Mouse (Mus musculus) midbrain, embryonic 14.5 days (tissue): ENCODE results near the gene Nlrp6. TPM values are rescaled to one million over a fixed set of nuclear protein-coding genes. Genes with fewer than 3 reads are reported as not detected.
"Not testable (repeated sequence)": the region's sequence is repeated elsewhere in the genome, so short reads cannot be mapped to it uniquely, and the experiment has no call there.

Experiments
- ATAC-seq: fragments of 200-750 bp; cut with Nextera tagmentation; 2 replicates; pipeline ENCODE4 v1.8.0; 2017; ENCODE audit warnings: moderate number of reproducible peaks, moderate library complexity; ENCODE audit not compliant: low FRiP score, low TSS enrichment
- DNase-seq: peaks from one replicate; pipeline ENCODE4 v3.0.0-alpha.2; 2015
- H3K27ac ChIP-seq: fragments of 300-500 bp; sonication (generic); replicated peaks from 2 replicates; pipeline ENCODE4 v1.5.1; 2014; ENCODE audit warnings: mild to moderate bottlenecking, low read depth, low read length, moderate library complexity
- H3K27me3 ChIP-seq: fragments of 300-500 bp; sonication (generic); 2 replicates; pipeline ENCODE4 v1.6.1; 2014; ENCODE audit warnings: low read length, control low read depth, mixed read lengths; ENCODE audit not compliant: control insufficient read depth, insufficient read depth
- H3K36me3 ChIP-seq: fragments of 300-500 bp; sonication (generic); 2 replicates; pipeline ENCODE4 v1.6.1; 2014; ENCODE audit warnings: low read length, control low read depth; ENCODE audit not compliant: control insufficient read depth, insufficient read depth
- H3K4me1 ChIP-seq: fragments of 300-500 bp; sonication (generic); 2 replicates; pipeline ENCODE4 v1.6.1; 2014; ENCODE audit warnings: mild to moderate bottlenecking, antibody characterized with exemption, low read length, control low read depth; ENCODE audit not compliant: control insufficient read depth, insufficient read depth
- H3K4me2 ChIP-seq: fragments of 300-500 bp; sonication (generic); 2 replicates; pipeline ENCODE4 v1.6.1; 2014; ENCODE audit warnings: mild to moderate bottlenecking, low read length, moderate library complexity
- H3K4me3 ChIP-seq: fragments of 300-500 bp; sonication (generic); replicated peaks from 2 replicates; pipeline ENCODE4 v1.5.1; 2014; ENCODE audit warnings: low read depth, low read length
- H3K9ac ChIP-seq: fragments of 300-500 bp; sonication (generic); replicated peaks from 2 replicates; pipeline ENCODE4 v1.6.1; 2014; ENCODE audit warnings: mild to moderate bottlenecking, low read length, moderate library complexity
- H3K9me3 ChIP-seq: fragments of 300-500 bp; sonication (generic); 2 replicates; pipeline ENCODE4 v1.6.1; 2016; ENCODE audit warnings: low read length, control low read depth, mixed read lengths; ENCODE audit not compliant: control insufficient read depth
- WGBS: fragments of 180-500 bp; shearing (Covaris S2); extraction: QIAGEN DNeasy Blood & Tissue Kit; methylation state at CpG from one replicate; pipeline ENCODE4 v1.1.7; 2014; 5-methylcytosine and 5-hydroxymethylcytosine counted together
- polyA plus RNA-seq: library from polyadenylated mRNA; unstranded; fragments of >200 nt; fragmentation: Nextera tagmentation; extraction: Ambion mirVana; gene quantifications from 2 replicates; pipeline ENCODE4 v1.2.1, GENCODE M21; 2014

Gene Nlrp6
- polyA plus RNA-seq, 1 experiment from 2014 or later: 0.32 TPM

DNA sequence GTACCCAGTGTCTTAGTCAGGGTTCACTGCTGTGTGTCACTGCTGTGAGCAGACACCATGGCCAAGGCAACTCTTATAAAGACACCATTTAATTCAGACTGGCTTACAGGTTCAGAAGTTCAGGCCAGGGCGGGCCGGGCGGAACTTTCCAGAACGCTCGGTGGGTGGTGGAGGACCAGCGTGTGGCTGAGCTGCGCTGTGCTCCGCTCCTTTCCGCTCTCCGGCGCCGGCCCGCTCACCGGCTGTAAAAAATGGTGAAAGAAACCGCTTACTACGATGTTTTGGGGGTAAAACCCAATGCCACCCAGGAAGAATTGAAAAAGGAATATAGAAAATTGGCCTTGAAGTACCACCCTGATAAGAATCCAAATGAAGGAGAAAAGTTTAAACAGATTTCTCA, 30.1 kb upstream of the Nlrp6 start:
- ATAC-seq: not testable (repeated sequence)

DNA sequence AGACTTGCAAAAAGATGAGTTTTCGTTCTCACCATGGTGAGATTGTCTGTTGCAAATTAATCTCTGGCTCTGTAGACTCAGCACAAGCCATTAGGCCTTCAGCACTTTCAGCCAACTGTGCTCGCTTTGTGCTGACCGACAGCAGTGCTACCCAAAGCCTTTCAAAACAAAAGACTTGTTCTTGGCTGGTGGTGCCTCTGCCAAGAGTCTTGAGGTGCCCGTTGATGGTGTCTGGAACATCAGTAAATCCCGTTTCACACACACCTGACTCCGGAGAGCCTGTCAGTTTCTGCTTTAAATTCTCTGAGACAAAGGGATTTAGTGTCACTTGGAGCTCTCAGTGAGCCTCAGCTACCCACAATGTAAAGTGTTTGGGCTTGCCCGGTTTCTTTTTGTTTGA, 26.7 kb upstream of the Nlrp6 start:
- H3K27ac ChIP-seq: no peak overlapping the region
- no peak for ATAC-seq
- WGBS: 88% methylated on average over 7 of the region's 7 CpGs

More for the DNA sequence above, 30.1 kb upstream of the Nlrp6 start:
- WGBS: 98% methylated on average over 16 of the region's 16 CpGs
- H3K27ac ChIP-seq, H3K9ac ChIP-seq, H3K4me2 ChIP-seq, H3K27me3 ChIP-seq, H3K4me1 ChIP-seq, H3K4me3 ChIP-seq, H3K9me3 ChIP-seq, DNase-seq: not testable (repeated sequence)
- peaks cover 80% of the 10 kb centered on the region for H3K36me3 ChIP-seq

DNA sequence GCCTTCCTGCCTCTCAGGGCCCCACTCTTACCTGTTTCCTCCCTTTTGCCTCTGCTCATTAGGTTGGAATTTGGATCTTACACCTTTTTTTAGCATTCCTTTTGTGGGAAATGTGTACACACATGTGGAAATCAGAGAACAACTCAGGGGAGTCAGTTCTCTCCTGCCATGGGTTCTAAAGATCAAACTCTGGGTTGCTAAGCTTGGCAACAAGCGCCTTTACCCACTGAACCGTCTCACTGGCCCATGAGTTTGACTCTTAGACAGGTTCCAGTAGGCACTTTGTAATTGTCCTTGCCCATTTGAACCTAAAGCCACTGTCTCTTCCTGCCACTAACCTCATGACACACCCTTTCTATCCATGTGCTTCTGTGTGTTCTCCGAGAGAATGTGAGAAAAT, 26.1 kb upstream of the Nlrp6 start:
- Histone ChIP-seq H3K27me3 (no peaks in the 10 kb centered on the region), H3K27ac (no peak overlapping the region), H3K4me3 (no peak overlapping the region), H3K9me3 (no peaks in the 10 kb centered on the region), H3K9ac (no peak overlapping the region), H3K36me3 (peaks cover 78% of the 10 kb centered on the region), H3K4me1 (no peaks in the 10 kb centered on the region), H3K4me2 (no peak overlapping the region)
- 94% methylated on average over 3 of the region's 3 CpGs for WGBS
- no peak for ATAC-seq
- DNase-seq: no peak

More for the DNA sequence above, 26.7 kb upstream of the Nlrp6 start:
- H3K4me1 ChIP-seq: no peaks in the 10 kb centered on the region
- no peak overlapping the region for H3K4me3 ChIP-seq
- DNase-seq: no peak
- no peaks in the 10 kb centered on the region for H3K27me3 ChIP-seq
- H3K9me3 ChIP-seq: no peaks in the 10 kb centered on the region
- no peak overlapping the region for H3K9ac ChIP-seq
- no peak overlapping the region for H3K4me2 ChIP-seq
- H3K36me3 ChIP-seq: peaks cover 78% of the 10 kb centered on the region

DNA sequence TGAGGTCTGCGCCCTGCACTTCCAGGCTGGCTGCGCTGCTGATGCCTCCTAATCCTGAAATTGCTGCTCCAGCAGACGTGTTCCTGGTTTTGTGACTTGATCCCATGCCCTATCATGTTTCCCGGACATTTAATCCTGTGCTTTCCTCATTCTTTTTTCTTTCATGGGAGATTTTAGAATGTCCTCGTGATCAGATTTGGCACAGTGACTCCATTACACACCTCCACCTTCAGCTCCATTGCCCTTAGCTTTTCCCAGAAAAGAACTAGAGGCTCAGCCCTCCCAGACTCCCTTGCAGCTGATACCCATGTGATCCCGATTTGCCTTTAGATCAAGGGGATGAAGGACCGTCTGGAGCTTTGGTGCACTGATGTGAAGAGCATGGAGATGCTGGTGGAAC, 22.8 kb upstream of the Nlrp6 start:
- H3K27me3 ChIP-seq: no peaks in the 10 kb centered on the region
- H3K36me3 ChIP-seq: peaks cover 59% of the 10 kb centered on the region
- ATAC-seq (no peak), DNase-seq (no peak)
- no peak overlapping the region for H3K4me3 ChIP-seq
- H3K4me2 ChIP-seq: no peak overlapping the region
- WGBS: 87% methylated on average over 7 of the region's 7 CpGs
- no peaks in the 10 kb centered on the region for H3K4me1 ChIP-seq
- H3K27ac ChIP-seq: no peak overlapping the region
- H3K9ac ChIP-seq: no peak overlapping the region
- H3K9me3 ChIP-seq: no peaks in the 10 kb centered on the region

DNA sequence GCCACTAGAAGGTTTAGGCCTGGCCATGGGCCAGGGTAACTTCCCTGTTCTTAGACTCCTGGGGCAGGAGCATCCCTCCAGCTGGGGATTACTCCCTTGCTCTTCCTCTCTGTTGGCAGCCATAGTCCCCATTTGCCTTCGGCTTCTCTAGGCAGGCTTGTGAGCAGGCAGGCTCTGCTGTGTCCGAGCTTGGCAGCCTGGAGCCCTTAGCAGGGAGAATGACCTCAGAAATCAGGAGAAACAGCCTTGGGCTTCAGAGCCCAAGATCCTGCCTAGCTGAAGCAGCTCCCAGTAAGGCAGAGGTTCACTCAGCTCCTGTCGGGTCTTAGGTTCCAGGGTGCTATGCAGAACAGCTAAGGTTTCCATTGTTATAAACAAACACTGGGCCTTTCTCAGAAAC, 21.6 kb upstream of the Nlrp6 start:
- DNase-seq: no peak
- Histone ChIP-seq H3K9ac (no peak overlapping the region), H3K4me1 (no peaks in the 10 kb centered on the region), H3K36me3 (peaks cover 47% of the 10 kb centered on the region), H3K9me3 (no peaks in the 10 kb centered on the region), H3K27ac (no peak overlapping the region), H3K4me2 (no peak overlapping the region), H3K27me3 (no peaks in the 10 kb centered on the region), H3K4me3 (no peak overlapping the region)
- no peak for ATAC-seq
- 81% methylated on average over 3 of the region's 3 CpGs for WGBS

DNA sequence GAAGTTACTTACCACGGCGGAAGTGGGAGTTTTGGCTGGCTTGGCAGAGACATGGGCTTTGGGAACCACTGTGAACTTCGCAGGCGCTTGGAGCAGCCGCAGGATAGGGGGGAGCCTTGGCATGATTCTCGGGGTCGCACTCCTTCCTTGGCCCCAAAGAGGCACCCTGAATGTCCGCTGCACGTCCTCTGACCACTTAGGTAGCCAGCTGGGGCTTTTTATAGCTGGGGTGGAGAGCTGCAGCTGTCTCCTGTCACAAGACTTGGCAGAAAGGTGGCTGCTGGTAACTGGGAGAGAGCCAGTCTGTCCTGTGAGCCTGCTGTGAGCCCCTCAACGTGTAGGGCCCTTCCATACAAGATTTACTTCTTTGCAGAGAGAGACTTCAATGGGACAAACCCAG, 20.5 kb upstream of the Nlrp6 start, which contains the start of gene Cox8b:
Gene Cox8b, minus strand, starts transcription at position 227 of the 400 bp plus-strand sequence.
- DNase-seq (no peak), ATAC-seq (no peak)
- Histone ChIP-seq H3K4me1 (no peaks in the 10 kb centered on the region), H3K27me3 (no peaks in the 10 kb centered on the region), H3K9ac (no peak within 1 kb of the TSS), H3K4me3 (no peak within 1 kb of the TSS), H3K9me3 (no peaks in the 10 kb centered on the region), H3K4me2 (no peak within 1 kb of the TSS), H3K27ac (no peak within 1 kb of the TSS), H3K36me3 (peaks cover 40% of the 10 kb centered on the region)
- WGBS: 84% methylated on average over 10 of the region's 10 CpGs

DNA sequence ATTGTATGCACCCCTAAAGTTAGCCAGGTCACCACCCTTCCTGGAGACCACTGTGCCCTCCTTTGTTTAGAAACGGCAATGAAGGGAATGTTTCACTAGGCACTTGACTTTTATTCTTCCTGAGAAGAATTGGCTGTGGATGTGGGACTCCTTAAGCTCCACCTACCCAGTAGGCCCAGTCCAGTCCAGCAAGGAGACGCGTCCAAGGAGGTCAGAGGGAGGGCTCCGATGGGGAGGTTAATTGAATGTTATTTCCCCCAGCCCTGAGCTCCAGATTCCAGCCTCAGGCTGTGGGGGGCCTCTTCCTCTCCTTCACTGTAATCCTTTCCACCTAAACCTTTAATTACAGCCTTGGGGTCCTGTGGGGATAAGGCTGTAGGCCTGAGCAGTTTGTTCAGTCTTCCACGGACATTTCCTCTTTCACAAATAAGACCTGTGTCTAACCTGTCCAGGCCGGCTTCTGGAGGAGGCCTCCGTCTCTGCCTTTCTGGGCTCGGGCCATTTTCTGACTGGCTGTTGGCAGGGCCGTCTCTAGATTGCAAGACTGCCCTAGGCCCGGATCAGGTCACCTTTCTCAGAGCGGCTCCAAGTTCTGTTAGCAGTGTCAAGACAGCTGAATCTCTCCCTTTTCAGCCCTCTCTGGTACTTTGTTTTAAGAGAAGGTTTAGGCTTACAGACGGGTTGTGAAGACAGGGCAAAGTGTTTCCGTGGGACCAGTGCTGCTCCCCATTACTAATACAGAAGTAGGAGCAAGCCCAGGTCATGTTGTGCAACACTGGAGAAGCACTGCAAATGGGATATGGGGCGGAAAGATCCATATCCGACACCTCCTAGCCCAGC, 18.4 kb upstream of the Nlrp6 start:
- Histone ChIP-seq H3K4me2 (no peak overlapping the region), H3K27ac (no peak overlapping the region), H3K27me3 (no peaks in the 10 kb centered on the region), H3K4me1 (no peaks in the 10 kb centered on the region), H3K9me3 (no peaks in the 10 kb centered on the region), H3K9ac (no peak overlapping the region), H3K36me3 (peaks cover 24% of the 10 kb centered on the region), H3K4me3 (no peak overlapping the region)
- no peak for ATAC-seq
- DNase-seq: no peak
- WGBS: 83% methylated on average over 15 of the region's 15 CpGs

DNA sequence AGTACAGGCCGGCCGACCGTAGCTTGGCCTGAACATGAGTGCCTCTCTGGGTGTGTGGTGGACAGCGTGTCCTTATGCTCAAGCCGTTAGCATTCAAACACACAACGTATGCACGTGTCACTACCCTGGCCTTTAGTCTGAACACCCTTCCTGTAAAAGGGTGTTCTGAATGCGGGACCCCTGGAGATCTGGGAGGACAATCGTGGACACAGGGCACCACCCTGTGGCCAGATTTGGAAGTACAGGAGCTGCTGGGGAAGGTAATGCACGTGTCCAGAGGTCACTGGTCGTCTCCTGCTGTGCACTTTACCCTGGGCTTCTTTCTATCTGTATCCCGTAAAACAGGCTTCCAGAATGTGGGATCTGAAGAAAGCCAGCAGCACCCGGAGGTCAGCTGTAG, 17.5 kb upstream of the Nlrp6 start:
- Histone ChIP-seq H3K36me3 (peaks cover 14% of the 10 kb centered on the region), H3K27ac (no peak overlapping the region), H3K4me1 (no peaks in the 10 kb centered on the region), H3K4me3 (no peak overlapping the region), H3K4me2 (no peak overlapping the region), H3K9me3 (no peaks in the 10 kb centered on the region), H3K27me3 (no peaks in the 10 kb centered on the region), H3K9ac (no peak overlapping the region)
- peak; percentile 83 for DNase-seq
- 27% methylated on average over 13 of the region's 13 CpGs for WGBS
- ATAC-seq: peak; percentile 37; the same call in 1 of the 2 replicates

DNA sequence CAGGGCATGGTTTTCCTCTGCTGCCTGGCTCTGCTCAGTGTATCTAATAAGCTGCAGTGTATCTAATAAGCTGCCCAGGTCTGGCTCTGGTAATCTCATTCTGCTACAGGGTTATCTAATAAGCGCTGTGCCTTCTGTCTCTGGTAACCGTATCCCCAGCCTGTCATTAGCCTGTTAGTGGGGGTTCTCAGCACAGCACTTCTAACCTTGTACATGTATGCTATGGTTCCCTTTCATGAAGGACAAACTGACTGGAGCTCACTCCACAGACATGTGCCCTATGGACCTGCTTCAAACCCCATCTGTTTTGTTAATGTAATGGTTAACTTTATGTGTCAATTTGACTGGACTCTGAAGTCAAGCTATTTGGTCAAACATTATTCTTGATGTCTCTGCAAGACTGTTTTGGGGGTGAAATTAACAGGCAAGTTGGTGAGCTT, 15.0 kb upstream of the Nlrp6 start:
- 0 out of 2 replicates have a peak, but pooled peaks cover 3% of the 10 kb centered on the region for H3K4me1 ChIP-seq
- no peaks in the 10 kb centered on the region for H3K27me3 ChIP-seq
- no peak overlapping the region for H3K4me2 ChIP-seq
- H3K36me3 ChIP-seq: no peaks in the 10 kb centered on the region
- ATAC-seq (no peak), DNase-seq (no peak)
- H3K9me3 ChIP-seq: no peaks in the 10 kb centered on the region
- no peak overlapping the region for H3K9ac ChIP-seq
- no peak overlapping the region for H3K4me3 ChIP-seq
- WGBS: 89% methylated on average over 2 of the region's 2 CpGs
- H3K27ac ChIP-seq: no peak overlapping the region
